Mouse (Mus musculus): ENCODE measurements at regions not wholly inside any gene's neighbourhood (a gene's known extent, or its start where the extent isn't known, plus 50 kb on each side); places are given as distances from the start of the nearest gene placed in this dataset.

DNA sequence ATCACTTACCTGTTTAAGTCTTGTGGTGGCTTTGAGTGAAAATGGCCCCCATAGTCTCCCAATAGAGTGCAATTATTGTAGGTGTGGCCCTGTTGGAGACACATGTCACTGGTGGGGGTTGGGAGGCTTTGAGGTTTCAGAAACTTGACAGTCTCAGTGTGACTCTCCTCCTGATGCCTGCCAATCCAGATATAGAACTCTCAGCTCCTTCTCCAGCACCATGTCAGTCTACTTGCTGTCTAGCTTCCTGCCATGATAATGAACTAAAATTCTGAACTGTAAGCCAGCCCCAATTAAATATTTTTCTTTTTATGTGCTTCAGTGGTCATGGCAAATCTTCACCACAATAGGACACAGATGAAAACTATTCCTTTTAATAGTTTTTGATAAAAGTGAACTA lies 208.1 kb downstream of the Etv1 start:
- H3K9ac ChIP-seq (replicated peaks) = no peak overlapping the region
- no peak overlapping the region for H3K4me2 ChIP-seq (ENCODE audit: low read depth)
- H3K4me3 ChIP-seq (ENCODE audit: insufficient read depth in 1 of 2, low read depth in 2 of 2, low read length in 2 of 2) = no peak overlapping the region
- H3K27ac ChIP-seq = no peak overlapping the region
- no peaks in the 10 kb centered on the region for H3K36me3 ChIP-seq (replicated peaks; ENCODE audit: control insufficient read depth, insufficient read depth, low read depth)
- no peak for DNase-seq (ENCODE audit: low read depth in 3 of 3, low spot score in 3 of 3)
- H3K9me3 ChIP-seq (ENCODE audit: control insufficient read depth, low read length) = no peaks in the 10 kb centered on the region
- no peaks in the 10 kb centered on the region for H3K4me1 ChIP-seq (replicated peaks; ENCODE audit: control insufficient read depth in 2 of 2, insufficient read depth in 2 of 2, low read length in 1 of 2)
- H3K27me3 ChIP-seq (ENCODE audit: control insufficient read depth, insufficient read depth, low read length) = no peaks in the 10 kb centered on the region
- TF ChIP-seq CTCF (IDR thresholded peaks at IDR 0.05; ENCODE audit: low read depth) = no peak
- TF ChIP-seq EP300 (IDR thresholded peaks at IDR 0.05; ENCODE audit: low read depth) = no peak
- no peak for ATAC-seq (ENCODE audit: insufficient read depth)

DNA sequence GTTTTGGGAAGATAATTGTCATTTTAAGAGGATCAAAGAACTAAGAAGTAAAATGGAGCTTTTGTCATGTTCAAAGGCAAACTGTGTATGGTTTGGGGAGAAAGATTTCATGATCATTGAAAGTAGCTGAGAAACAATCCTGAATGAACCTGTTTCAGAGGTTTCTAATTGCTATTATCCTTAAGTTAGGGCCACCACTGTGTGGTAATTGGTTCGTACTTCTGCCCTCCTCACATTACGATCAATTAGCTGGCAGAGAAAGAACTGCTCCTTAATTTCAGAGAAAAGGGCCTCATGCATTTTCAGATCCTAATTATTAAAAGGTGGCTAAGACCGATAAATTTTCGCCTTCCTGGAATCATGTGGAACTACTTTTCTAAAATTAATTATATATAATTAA lies 208.6 kb downstream of the Etv1 start:
- Histone ChIP-seq H3K9ac (replicated peaks) (no peak overlapping the region), H3K4me3 (ENCODE audit: insufficient read depth in 1 of 2, low read depth in 2 of 2, low read length in 2 of 2) (no peak overlapping the region), H3K36me3 (replicated peaks; ENCODE audit: control insufficient read depth, insufficient read depth, low read depth) (no peaks in the 10 kb centered on the region), H3K4me1 (replicated peaks; ENCODE audit: control insufficient read depth in 2 of 2, insufficient read depth in 2 of 2, low read length in 1 of 2) (no peaks in the 10 kb centered on the region), H3K27ac (no peak overlapping the region), H3K27me3 (ENCODE audit: control insufficient read depth, insufficient read depth, low read length) (no peaks in the 10 kb centered on the region), H3K9me3 (ENCODE audit: control insufficient read depth, low read length) (no peaks in the 10 kb centered on the region), H3K4me2 (ENCODE audit: low read depth) (no peak overlapping the region)
- ATAC-seq (ENCODE audit: insufficient read depth) (no peak), DNase-seq (ENCODE audit: low read depth in 3 of 3, low spot score in 3 of 3) (no peak)
- no peak for TF ChIP-seq EP300 (IDR thresholded peaks at IDR 0.05; ENCODE audit: low read depth)
- TF ChIP-seq CTCF (IDR thresholded peaks at IDR 0.05; ENCODE audit: low read depth) = no peak
- WGBS (ENCODE audit: insufficient replicate concordance) = 73% methylated on average over 4 of the region's 4 CpGs

DNA sequence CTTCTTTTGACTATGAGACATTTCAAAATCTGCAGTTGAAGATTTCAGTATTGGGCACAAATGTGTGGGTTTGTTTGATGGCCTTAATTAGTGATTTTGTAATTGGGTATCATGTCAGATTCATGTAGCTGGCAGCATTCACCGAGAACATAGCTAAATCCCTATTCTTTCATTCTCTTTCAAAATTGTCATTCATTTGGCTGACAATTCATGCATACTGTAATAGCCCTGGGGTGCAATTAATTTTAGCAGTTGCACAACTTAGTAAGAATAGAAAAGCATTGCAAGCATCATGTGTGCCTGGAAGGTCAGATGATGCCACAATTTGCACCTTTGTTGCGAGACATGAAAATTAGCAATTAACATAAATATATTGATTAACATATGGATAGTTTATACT lies 248.0 kb downstream of the Etv1 start:
- no peak overlapping the region for H3K4me2 ChIP-seq (ENCODE audit: low read depth)
- ATAC-seq (ENCODE audit: insufficient read depth) (no peak), DNase-seq (ENCODE audit: low read depth in 3 of 3, low spot score in 3 of 3) (no peak)
- H3K4me3 ChIP-seq (ENCODE audit: insufficient read depth in 1 of 2, low read depth in 2 of 2, low read length in 2 of 2) = no peak overlapping the region
- no peak overlapping the region for H3K27ac ChIP-seq
- no peaks in the 10 kb centered on the region for H3K27me3 ChIP-seq (ENCODE audit: control insufficient read depth, insufficient read depth, low read length)
- H3K36me3 ChIP-seq (replicated peaks; ENCODE audit: control insufficient read depth, insufficient read depth, low read depth) = no peaks in the 10 kb centered on the region
- TF ChIP-seq EP300 (IDR thresholded peaks at IDR 0.05; ENCODE audit: low read depth) = no peak
- TF ChIP-seq CTCF (IDR thresholded peaks at IDR 0.05; ENCODE audit: low read depth) = no peak
- H3K9me3 ChIP-seq (ENCODE audit: control insufficient read depth, low read length) = no peaks in the 10 kb centered on the region
- no peak overlapping the region for H3K9ac ChIP-seq (replicated peaks)
- H3K4me1 ChIP-seq (replicated peaks; ENCODE audit: control insufficient read depth in 2 of 2, insufficient read depth in 2 of 2, low read length in 1 of 2) = no peaks in the 10 kb centered on the region
- 54% methylated on average over 2 of the region's 2 CpGs for WGBS (ENCODE audit: insufficient replicate concordance)

DNA sequence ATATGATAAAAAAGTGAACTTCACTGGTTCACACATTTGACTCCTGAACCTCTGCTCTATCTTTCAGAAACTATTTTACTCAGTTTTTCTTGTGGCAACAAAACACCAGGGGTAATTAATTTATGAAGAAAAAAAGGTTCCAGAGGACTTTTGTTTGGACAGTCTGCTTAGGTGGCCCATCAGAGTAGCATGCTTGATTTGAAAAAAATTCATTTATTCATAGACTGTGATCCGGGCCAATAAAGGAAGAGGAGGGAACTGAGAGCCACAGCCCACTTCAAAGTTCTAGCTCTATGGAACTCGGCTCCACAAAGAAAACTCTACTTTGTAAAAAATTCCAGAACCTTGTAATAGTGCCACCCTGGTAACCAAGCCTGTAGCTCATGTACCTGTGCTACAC lies 248.8 kb downstream of the Etv1 start:
- Histone ChIP-seq H3K36me3 (replicated peaks; ENCODE audit: control insufficient read depth, insufficient read depth, low read depth) (no peaks in the 10 kb centered on the region), H3K27me3 (ENCODE audit: control insufficient read depth, insufficient read depth, low read length) (no peaks in the 10 kb centered on the region), H3K9ac (replicated peaks) (no peak overlapping the region), H3K9me3 (ENCODE audit: control insufficient read depth, low read length) (no peaks in the 10 kb centered on the region), H3K4me1 (replicated peaks; ENCODE audit: control insufficient read depth in 2 of 2, insufficient read depth in 2 of 2, low read length in 1 of 2) (no peaks in the 10 kb centered on the region), H3K27ac (no peak overlapping the region), H3K4me2 (ENCODE audit: low read depth) (no peak overlapping the region), H3K4me3 (ENCODE audit: insufficient read depth in 1 of 2, low read depth in 2 of 2, low read length in 2 of 2) (no peak overlapping the region)
- ATAC-seq (ENCODE audit: insufficient read depth) (no peak), DNase-seq (ENCODE audit: low read depth in 3 of 3, low spot score in 3 of 3) (no peak)
- WGBS (ENCODE audit: insufficient replicate concordance) = 42% methylated on average over 2 of the region's 2 CpGs
- TF ChIP-seq CTCF (IDR thresholded peaks at IDR 0.05; ENCODE audit: low read depth) = no peak

DNA sequence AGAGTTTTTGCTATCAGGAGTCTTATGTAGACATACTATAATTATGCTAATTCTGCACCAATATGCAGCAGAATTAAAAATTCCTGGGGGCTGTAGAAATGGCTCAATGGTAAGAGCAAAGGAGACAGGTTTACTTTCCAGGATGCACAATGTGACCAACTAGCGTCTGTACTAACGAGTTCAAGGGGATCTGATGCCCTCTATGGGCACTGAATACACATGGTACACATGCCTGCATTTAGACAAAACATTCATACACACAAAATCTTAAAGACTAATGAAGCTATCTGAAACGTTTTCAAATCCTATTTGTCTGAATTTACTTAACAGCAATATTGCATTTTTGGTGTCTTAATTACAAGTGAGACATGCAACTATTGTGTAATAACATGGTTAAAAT lies 254.8 kb downstream of the Etv1 start:
- no peak overlapping the region for H3K4me2 ChIP-seq (ENCODE audit: low read depth)
- TF ChIP-seq EP300 (IDR thresholded peaks at IDR 0.05; ENCODE audit: low read depth) (no peak), CTCF (IDR thresholded peaks at IDR 0.05; ENCODE audit: low read depth) (no peak)
- WGBS (ENCODE audit: insufficient replicate concordance) = 49% methylated on average over 3 of the region's 3 CpGs
- H3K36me3 ChIP-seq (replicated peaks; ENCODE audit: control insufficient read depth, insufficient read depth, low read depth) = no peaks in the 10 kb centered on the region
- no peak overlapping the region for H3K27ac ChIP-seq
- H3K4me1 ChIP-seq (replicated peaks; ENCODE audit: control insufficient read depth in 2 of 2, insufficient read depth in 2 of 2, low read length in 1 of 2) = no peaks in the 10 kb centered on the region
- H3K4me3 ChIP-seq (ENCODE audit: insufficient read depth in 1 of 2, low read depth in 2 of 2, low read length in 2 of 2) = no peak overlapping the region
- H3K27me3 ChIP-seq (ENCODE audit: control insufficient read depth, insufficient read depth, low read length) = no peaks in the 10 kb centered on the region
- no peak for ATAC-seq (ENCODE audit: insufficient read depth)
- no peaks in the 10 kb centered on the region for H3K9me3 ChIP-seq (ENCODE audit: control insufficient read depth, low read length)
- DNase-seq (ENCODE audit: low read depth in 3 of 3, low spot score in 3 of 3) = no peak
- H3K9ac ChIP-seq (replicated peaks) = no peak overlapping the region

Measured in liver, embryonic 14.5 days (tissue).